Mouse (Mus musculus): ENCODE results near the gene Chrm4. TPM values are rescaled to one million over a fixed set of nuclear protein-coding genes. Genes with fewer than 3 reads are reported as not detected.

Chrm4 gene
- polyA plus RNA-seq, 1 experiment from 2014 or later: not detected

DNA sequence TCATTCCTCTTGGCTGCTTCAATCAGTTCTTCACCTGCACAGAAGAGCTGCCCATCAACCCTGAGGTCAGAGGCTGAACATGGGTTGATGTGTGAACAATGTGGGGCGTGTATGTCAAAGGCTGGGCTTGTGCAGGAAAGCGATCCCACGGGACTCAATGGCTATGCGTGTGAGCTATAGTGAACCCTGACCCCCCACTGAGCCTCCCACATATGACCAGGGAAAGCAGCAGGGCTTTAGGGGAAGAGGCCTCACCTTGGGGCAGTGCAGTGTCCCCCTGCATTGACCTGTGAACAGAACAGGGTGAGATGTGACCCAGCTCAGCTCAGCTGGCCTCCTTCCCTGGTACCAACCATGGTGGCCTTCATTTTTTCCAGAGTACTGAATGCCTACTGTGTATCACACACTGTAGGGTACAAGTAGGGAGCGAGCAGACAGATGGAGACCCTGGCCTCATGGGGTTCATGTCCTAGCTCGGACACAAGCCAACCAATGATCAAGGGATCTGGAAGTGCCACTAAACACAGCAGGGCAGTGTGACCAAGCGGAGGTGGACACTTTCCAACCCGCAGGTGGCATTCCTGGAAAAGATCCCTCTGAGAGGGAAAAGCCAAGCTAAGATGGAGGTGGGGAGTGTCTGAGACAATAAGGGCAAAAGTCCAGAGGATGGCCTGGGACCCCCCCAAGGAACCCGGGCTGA lies 7.9 kb downstream of the Chrm4 start:
- peaks cover 18% of the 10 kb centered on the region; the same call in 1 of the 2 replicates for H3K4me1 ChIP-seq (replicated peaks; ENCODE audit: insufficient read depth, low read length)
- no peak overlapping the region for H3K9ac ChIP-seq (ENCODE audit: low read depth, low read length)
- no peak for DNase-seq (ENCODE audit: low spot score)
- ATAC-seq (replicated peaks; ENCODE audit: low FRiP score, low read depth): no peak
- 84% methylated on average over 9 of the region's 9 CpGs for WGBS
- H3K4me2 ChIP-seq (ENCODE audit: low read length): no peak overlapping the region
- H3K27ac ChIP-seq: no peak overlapping the region
- H3K4me3 ChIP-seq (replicated peaks; ENCODE audit: low read depth, low read length): no peak overlapping the region
- H3K36me3 ChIP-seq (ENCODE audit: insufficient read depth, low read length): peaks cover 56% of the 10 kb centered on the region
- no peak for TF ChIP-seq CTCF (IDR thresholded peaks at IDR 0.05; ENCODE audit: low read depth)
- no peaks in the 10 kb centered on the region for H3K27me3 ChIP-seq (ENCODE audit: insufficient read depth, low read length)
- H3K9me3 ChIP-seq (replicated peaks; ENCODE audit: low read length): no peaks in the 10 kb centered on the region

DNA sequence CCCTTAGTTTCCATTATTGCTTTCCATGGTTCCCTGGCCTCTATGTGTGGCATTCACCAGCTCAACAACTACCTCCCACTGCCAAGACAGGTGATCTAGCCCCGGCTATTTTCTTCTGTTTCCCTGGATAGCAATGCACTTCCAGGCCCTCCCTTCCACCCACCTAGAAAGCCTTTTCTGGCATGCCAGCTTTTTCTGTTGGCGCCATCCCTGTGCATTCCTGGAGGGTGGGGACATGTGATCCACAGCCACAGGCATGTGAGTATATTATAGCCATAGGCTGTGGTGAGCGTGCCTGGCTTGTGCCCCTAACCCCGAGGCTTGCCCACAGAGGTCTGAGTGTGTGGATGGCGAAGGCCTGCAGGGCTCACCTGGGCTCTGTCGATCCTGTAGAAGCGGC lies 9.1 kb downstream of the Chrm4 start:
- Histone ChIP-seq H3K27ac (no peak overlapping the region), H3K36me3 (ENCODE audit: insufficient read depth, low read length) (peaks cover 58% of the 10 kb centered on the region), H3K4me1 (replicated peaks; ENCODE audit: insufficient read depth, low read length) (peaks cover 15% of the 10 kb centered on the region; the same call in 1 of the 2 replicates), H3K4me3 (replicated peaks; ENCODE audit: low read depth, low read length) (no peak overlapping the region), H3K27me3 (ENCODE audit: insufficient read depth, low read length) (no peaks in the 10 kb centered on the region), H3K4me2 (ENCODE audit: low read length) (no peak overlapping the region), H3K9ac (ENCODE audit: low read depth, low read length) (no peak overlapping the region), H3K9me3 (replicated peaks; ENCODE audit: low read length) (no peaks in the 10 kb centered on the region)
- ATAC-seq (replicated peaks; ENCODE audit: low FRiP score, low read depth): no peak
- 90% methylated on average over 7 of the region's 7 CpGs for WGBS
- no peak for DNase-seq (ENCODE audit: low spot score)
- no peak for TF ChIP-seq CTCF (IDR thresholded peaks at IDR 0.05; ENCODE audit: low read depth)

DNA sequence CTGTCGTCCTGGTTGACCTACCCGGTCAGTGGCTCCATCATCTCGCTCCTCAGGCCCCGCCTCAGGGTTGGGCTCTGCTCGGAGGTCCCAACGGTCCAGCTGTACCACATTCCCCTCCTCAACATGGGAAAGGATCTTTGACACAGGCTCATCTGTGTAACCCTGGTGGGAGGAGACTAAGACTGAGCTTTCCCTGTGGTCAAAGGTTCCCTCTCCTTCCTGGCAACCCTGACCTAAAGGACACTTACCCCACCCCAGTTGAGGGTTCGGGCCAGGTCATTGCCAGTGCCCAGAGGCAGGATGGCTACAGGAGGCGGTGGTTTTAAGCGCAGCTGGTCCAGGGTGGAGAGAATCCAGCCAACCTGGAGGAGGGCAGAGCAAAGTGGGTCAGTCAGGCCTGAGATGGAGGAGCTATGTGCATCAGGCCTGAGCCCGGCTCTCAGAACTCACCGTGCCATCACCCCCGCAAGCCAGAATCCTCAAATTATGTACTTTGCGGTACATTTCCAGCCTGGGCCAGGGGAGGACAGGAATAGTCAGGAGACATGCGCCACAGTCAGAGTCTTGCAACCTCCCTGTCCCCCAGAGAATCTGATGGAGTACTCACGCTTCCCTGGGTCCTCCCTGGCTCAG lies 12.4 kb downstream of the Chrm4 start:
- no peaks in the 10 kb centered on the region for H3K9me3 ChIP-seq (replicated peaks; ENCODE audit: low read length)
- DNase-seq (ENCODE audit: low spot score) (no peak), ATAC-seq (replicated peaks; ENCODE audit: low FRiP score, low read depth) (0 out of 2 replicates have a peak, but pooled peaks have one; percentile 12)
- TF ChIP-seq CTCF (IDR thresholded peaks at IDR 0.05; ENCODE audit: low read depth): no peak
- H3K9ac ChIP-seq (ENCODE audit: low read depth, low read length): no peak overlapping the region
- WGBS: 83% methylated on average over 15 of the region's 15 CpGs
- peaks cover 54% of the 10 kb centered on the region for H3K36me3 ChIP-seq (ENCODE audit: insufficient read depth, low read length)
- no peaks in the 10 kb centered on the region for H3K27me3 ChIP-seq (ENCODE audit: insufficient read depth, low read length)
- H3K4me1 ChIP-seq (replicated peaks; ENCODE audit: insufficient read depth, low read length): peaks cover 2% of the 10 kb centered on the region; the same call in 1 of the 2 replicates
- H3K4me2 ChIP-seq (ENCODE audit: low read length): no peak overlapping the region
- H3K27ac ChIP-seq: no peak overlapping the region
- no peak overlapping the region for H3K4me3 ChIP-seq (replicated peaks; ENCODE audit: low read depth, low read length)

DNA sequence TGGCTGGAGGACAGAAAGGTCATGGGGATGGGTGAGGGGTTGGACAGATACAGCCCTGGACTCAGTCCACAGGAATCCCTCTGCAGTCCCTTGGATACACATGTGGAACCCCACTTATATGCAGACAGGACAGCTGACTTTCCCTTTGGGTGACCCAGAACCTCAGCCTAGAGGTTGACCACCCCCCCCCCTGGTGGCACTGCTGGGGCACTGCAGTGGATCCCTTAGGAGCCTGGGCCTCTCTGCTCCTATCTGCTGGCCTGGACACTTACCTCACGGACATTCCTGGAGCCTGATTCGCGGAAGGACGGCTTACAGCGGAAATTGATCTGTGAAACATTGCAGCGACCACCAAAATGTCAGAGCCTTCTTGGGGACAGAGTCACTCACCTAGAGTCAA lies 15.3 kb downstream of the Chrm4 start:
- Histone ChIP-seq H3K36me3 (ENCODE audit: insufficient read depth, low read length) (peaks cover 27% of the 10 kb centered on the region), H3K9me3 (replicated peaks; ENCODE audit: low read length) (no peaks in the 10 kb centered on the region), H3K4me2 (ENCODE audit: low read length) (no peak overlapping the region), H3K9ac (ENCODE audit: low read depth, low read length) (no peak overlapping the region), H3K27ac (no peak overlapping the region), H3K4me3 (replicated peaks; ENCODE audit: low read depth, low read length) (no peak overlapping the region), H3K4me1 (replicated peaks; ENCODE audit: insufficient read depth, low read length) (peaks cover 6% of the 10 kb centered on the region), H3K27me3 (ENCODE audit: insufficient read depth, low read length) (no peaks in the 10 kb centered on the region)
- WGBS: 77% methylated on average over 6 of the region's 6 CpGs
- ATAC-seq (replicated peaks; ENCODE audit: low FRiP score, low read depth) (no peak), DNase-seq (ENCODE audit: low spot score) (no peak)
- TF ChIP-seq CTCF (IDR thresholded peaks at IDR 0.05; ENCODE audit: low read depth): peak; percentile 58

DNA sequence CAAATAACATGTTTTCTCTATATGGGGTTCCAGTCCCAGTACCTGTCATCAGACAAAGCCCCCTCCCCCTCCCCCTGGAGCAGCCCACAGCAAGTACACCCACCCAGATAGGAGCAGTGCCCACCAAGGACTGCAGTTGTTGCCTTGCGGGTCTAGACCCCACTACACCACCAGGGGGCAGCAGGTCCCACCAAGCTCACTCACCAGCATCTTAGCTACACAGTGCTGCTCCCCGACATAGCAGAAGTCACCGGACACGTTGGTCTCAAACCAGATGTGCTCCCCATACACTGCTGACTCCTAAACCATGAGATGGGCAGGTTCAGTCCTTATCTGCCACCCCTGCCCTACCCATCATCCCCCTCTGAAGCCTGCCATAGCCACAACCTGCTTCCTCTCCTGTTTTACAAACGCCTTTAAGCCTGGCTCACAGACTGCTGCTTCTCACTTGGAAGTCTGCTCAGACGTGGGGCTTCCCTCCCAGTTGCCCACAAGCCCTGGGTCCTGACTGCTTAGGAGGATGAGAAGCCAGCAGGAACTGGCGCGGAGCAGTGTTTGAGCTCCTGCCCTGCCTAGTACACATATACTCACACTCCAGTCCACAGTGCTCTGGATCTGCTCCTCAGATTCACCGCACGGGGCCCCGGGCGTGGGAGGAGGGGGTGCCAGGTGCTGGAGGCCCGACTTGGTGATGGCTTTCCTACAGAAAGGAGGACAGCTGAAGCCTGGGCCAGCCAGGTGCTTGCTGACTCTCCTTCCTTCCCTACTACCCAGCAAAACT lies 17.3 kb downstream of the Chrm4 start:
- Histone ChIP-seq H3K27me3 (ENCODE audit: insufficient read depth, low read length) (no peaks in the 10 kb centered on the region), H3K36me3 (ENCODE audit: insufficient read depth, low read length) (peaks cover 7% of the 10 kb centered on the region; the same call in 1 of the 2 replicates), H3K9ac (ENCODE audit: low read depth, low read length) (no peak overlapping the region), H3K4me1 (replicated peaks; ENCODE audit: insufficient read depth, low read length) (peaks cover 24% of the 10 kb centered on the region), H3K9me3 (replicated peaks; ENCODE audit: low read length) (no peaks in the 10 kb centered on the region), H3K4me3 (replicated peaks; ENCODE audit: low read depth, low read length) (no peak overlapping the region), H3K27ac (no peak overlapping the region), H3K4me2 (ENCODE audit: low read length) (no peak overlapping the region)
- peak; percentile 29; the same call in 1 of the 2 replicates for ATAC-seq (replicated peaks; ENCODE audit: low FRiP score, low read depth)
- peak; percentile 95 for TF ChIP-seq CTCF (IDR thresholded peaks at IDR 0.05; ENCODE audit: low read depth)
- DNase-seq (ENCODE audit: low spot score): peak; percentile 80
- 42% methylated on average over 13 of the region's 13 CpGs for WGBS

DNA sequence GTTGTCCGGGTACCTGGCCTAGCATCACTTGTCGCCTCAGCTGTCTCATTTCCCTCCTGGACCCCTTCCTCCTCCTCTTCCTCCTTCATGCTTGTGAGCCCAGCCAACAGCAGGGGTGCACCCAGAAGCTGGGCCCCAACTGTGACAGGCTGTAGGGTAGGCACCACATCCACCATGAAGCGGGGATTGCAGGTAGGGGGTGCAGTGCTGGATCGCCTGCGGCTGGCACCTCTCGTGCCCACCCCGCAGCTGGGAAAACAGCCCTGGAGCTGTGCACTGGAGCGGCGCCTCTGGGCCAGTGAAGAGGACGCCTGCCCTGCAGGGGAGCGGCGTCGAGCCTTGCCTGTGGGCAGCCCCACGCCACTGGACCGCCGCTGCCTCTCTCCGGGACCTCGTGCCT lies 18.4 kb downstream of the Chrm4 start, which contains the start of gene Gm9821:
Gm9821 (plus strand) TSS at position 221 of the 400 bp plus-strand sequence.
- H3K4me1 ChIP-seq (replicated peaks; ENCODE audit: insufficient read depth, low read length): peaks cover 36% of the 10 kb centered on the region
- TF ChIP-seq CTCF (IDR thresholded peaks at IDR 0.05; ENCODE audit: low read depth): no peak
- H3K4me3 ChIP-seq (replicated peaks; ENCODE audit: low read depth, low read length): no peak within 1 kb of the TSS
- no peak within 1 kb of the TSS for H3K4me2 ChIP-seq (ENCODE audit: low read length)
- no peaks in the 10 kb centered on the region for H3K9me3 ChIP-seq (replicated peaks; ENCODE audit: low read length)
- no peak for ATAC-seq (replicated peaks; ENCODE audit: low FRiP score, low read depth)
- 73% methylated on average over 18 of the region's 18 CpGs for WGBS
- H3K27me3 ChIP-seq (ENCODE audit: insufficient read depth, low read length): no peaks in the 10 kb centered on the region
- H3K27ac ChIP-seq: no peak within 1 kb of the TSS
- no peak within 1 kb of the TSS for H3K9ac ChIP-seq (ENCODE audit: low read depth, low read length)
- no peaks in the 10 kb centered on the region for H3K36me3 ChIP-seq (ENCODE audit: insufficient read depth, low read length)
- DNase-seq (ENCODE audit: low spot score): no peak

Measured in kidney, postnatal 0 days (tissue).